Mouse (Mus musculus) adrenal gland, adult 2 months (tissue): ENCODE measurements around the gene Pdxp. TPM values are rescaled to one million over a fixed set of nuclear protein-coding genes. Genes with fewer than 3 reads are reported as not detected.
"Not testable (repeated sequence)": the region's sequence is repeated elsewhere in the genome, so short reads cannot be mapped to it uniquely, and the experiment has no call there.

Experiments used
- DNase-seq: peaks from one replicate; pipeline ENCODE4 v3.0.0; 2021
- long read RNA-seq: library from polyadenylated mRNA; stranded (forward); transcript quantifications from one replicate; pipeline ENCODE4 v2.0.0, GENCODE M21; 2021
- polyA plus RNA-seq: library from polyadenylated mRNA; depleted of rRNA; stranded (reverse); fragments of >200 nt; gene quantifications from 2 replicates; pipeline ENCODE4 v1.2.3, GENCODE M21; 2012; rRNA removed
- total RNA-seq, 2 experiments: library from RNA; stranded (reverse); gene quantifications; 2 replicates each; pipeline ENCODE4 v1.2.3; 2021

The Pdxp gene
- total RNA-seq (1 to 10 TPM; 2.4 to 5.7 TPM), polyA plus RNA-seq (18.8 and 30.1 TPM in 2 replicates)
- long read RNA-seq, transcript Pdxp-201 (2 exons, 2,001 nt), result major isoform, 7 of 7 reads
- long read RNA-seq, partial matches to known transcripts, result 0 of 7 reads
- long read RNA-seq, other reads (novel, unspliced or antisense), result 0 of 7 reads

GRCm38 (mm10) chr15:78913632-78914090 is at the start of gene Pdxp:
Gene Pdxp, plus strand, starts transcription at chr15:78913919.
- peak; percentile 96 for DNase-seq

DNA sequence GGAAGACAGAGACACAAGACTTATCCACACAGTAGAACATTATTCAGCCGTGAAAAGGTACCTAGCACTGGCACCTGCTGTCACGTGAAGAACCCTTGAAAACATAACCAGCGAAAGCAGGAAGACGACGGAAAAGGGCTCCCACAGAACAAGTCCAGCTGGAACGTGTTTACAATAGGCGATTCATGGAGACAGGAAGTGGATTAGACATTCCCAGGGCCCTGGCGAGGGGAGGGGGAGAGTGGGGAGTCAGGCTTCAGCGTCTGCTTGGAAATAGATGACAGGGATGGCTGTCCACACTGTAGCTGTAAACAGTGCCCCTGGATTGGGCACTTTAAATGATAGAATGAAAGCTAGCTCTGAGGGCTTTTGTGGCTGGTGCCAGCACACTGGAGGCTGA is 45.3 kb upstream of the Pdxp start:
- DNase-seq, result no peak

DNA sequence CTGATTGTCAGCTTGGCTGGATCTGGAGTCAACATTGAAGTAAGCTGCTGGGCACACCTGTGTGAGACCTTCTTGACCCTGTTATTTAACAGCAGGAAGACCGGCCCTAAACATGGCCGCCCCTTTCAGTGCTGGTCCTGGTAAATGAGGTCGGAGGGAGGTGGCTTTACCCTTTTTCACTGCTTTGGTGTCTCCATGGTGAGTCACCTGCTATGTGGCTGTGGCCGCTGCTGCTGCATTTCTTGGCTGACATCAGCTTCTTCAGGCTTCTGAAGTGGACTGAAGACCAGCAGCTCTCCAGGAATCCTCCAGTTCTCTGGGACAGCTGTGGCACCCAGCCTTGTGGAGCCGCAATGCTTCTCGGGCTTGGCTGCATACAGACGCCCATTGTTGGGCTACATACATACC is 44.9 kb upstream of the Pdxp start:
- DNase-seq, result no peak

- DNase-seq, result no peak
These were observed 43.9 kb upstream of the Pdxp start for GRCm38 (mm10) chr15:78869775-78870174.

- no peak for DNase-seq
These were observed 41.6 kb upstream of the Pdxp start for GRCm38 (mm10) chr15:78872021-78872608.

GRCm38 (mm10) chr15:78873803-78874435 is 39.8 kb upstream of the Pdxp start:
- no peak for DNase-seq

DNA sequence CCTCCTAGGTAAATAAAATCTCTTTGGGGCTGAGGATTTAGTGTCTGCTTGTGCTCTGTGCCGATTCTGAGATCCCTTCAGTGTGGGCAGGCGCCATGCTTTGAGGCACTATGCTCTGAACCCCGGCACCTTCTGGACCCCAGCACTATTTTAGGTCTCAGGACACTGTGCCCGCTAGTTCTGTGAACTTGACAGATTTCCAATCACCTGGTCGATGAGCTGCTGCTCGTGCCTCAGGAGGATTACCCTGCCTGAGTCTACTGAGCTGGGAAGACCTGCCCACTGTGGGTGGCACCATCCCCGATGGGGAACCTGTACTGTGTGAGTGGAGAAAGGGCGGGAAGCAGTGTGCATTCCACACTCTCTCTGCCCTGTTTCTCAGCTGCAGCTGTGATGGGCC is 38.7 kb upstream of the Pdxp start:
- DNase-seq, result no peak

- DNase-seq, result no peak
These were observed 38.2 kb upstream of the Pdxp start for GRCm38 (mm10) chr15:78875537-78875936.

DNA sequence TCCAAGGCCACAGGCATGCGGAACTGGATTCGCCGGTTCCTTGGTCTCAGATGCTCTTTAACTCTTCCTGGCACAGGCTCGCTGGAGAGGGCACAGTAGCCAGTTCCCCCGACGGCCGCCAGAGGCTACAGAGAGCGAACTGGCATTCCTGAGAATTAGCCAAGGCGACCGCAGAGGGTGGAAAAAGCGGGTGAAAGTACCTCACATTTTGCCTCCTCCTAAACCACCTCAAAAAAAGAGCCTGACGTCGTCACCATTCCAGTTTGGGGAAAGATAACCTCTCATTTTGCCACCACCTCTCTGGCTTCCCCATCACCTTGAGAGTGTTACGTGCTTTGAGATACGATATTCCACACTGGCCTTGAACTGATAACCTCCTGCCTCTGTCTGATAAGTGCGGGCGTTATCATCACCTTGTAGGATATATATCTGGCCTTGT is 37.4 kb upstream of the Pdxp start:
- peak; percentile 86 for DNase-seq

DNA sequence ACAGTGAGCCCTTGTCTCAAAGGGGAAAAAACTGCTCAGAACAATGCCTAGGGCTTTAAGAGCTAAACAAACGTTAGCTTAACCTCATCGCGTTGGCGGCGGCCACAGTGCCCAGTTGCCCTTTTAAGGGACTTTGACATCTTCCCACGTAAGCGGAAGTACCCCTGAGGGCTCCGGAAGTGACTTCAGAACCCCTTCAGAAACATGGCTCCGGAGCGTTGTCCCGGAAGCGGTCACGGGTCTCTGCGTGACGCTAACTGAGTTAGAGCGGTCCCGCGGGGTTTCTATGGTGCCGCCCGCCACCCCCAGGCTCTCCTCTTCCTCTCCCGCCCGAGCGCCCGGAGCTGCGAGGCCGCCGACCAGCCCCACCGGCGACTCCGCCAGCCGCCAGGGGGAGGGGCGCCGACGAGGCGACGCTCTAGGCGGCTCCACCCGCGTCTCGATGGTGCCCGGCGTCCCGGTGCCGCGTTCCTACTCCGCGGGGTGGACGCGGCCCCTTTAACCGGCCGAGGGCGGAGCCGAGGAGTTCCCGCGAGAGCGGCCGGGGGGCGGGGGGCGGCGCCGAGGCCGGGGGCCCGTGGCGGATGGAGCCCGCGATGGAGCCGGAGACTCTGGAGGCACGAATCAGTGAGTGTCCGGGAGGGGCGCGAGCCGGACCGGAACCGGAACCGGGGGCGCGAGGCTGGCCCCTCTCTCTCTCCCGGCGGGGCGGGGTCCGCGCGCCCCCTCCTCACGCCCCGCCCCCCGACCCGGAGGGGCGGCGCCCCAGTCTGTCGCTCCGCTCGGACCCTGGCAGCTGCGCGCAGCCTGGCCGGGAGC is 36.5 kb upstream of the Pdxp start, which contains the start of gene Gga1:
Gene Gga1, plus strand, starts transcription at position 200 of the 819 bp plus-strand sequence.
- DNase-seq, result peak; percentile 95

GRCm38 (mm10) chr15:78877810-78878390 is 35.8 kb upstream of the Pdxp start:
- peak; percentile 43 for DNase-seq

GRCm38 (mm10) chr15:78878792-78879516 is 34.8 kb upstream of the Pdxp start:
- not testable (repeated sequence) for DNase-seq

DNA sequence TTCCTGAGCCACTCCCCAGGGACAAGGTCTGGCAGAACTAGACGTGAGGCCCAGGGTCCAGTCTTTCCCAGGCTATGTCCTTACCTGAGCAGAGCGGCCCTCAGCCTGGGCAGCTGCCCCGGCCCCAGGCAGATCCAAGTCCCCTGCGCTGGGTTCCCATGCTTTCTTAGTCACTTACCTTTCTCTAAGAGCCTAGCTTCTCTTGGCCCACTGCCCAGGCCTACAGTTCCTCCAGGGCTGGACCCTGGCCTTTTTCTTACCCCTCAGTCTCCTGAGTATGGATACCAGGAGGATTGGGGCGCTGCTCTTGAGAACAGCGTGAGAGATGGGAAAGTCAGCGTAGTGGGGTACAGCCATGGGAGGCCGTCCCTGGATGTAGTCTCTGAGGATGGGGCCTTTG is 33.3 kb upstream of the Pdxp start:
- no peak for DNase-seq

DNA sequence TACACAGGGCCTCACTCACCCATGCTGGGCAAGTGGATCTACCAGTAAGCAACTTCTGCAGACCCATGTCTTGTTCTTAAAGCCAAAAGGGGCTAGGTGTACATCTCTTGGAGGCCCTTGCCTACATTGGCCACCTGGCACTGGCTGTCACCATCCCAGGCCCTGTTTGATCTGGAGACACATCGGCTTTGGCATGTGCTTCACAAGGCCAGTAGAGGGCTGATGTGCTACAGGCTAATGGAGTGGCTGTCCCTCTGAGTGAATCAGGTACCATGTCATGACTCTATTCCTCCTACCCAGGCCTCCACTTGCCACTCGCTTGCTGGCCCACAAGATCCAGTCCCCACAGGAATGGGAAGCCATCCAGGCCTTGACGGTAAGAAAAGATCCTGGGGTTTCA is 31.9 kb upstream of the Pdxp start:
- DNase-seq, result no peak

DNA sequence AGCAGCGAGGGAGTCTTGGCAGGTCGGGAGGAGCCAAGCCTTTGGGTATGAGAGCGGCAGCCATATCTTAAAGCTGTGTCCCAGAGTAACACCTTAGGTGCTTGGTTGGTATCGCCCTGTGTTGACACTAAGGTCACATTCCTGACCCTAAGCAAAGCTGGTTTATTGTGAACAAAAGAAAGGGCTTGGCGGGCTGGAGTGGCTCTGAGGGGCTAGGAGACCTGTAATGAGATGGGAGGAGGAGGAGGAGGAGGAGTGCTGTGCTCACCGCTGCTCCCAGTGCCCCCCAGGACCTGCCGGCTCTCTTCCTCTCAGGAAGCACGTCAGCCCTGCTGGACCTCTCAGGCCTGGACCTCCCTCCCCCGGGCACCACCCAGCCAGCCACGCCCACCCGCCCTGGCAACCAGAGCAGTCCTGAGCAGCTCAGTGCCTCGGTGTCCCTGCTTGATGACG is 24.3 kb upstream of the Pdxp start:
- DNase-seq, result no peak

GRCm38 (mm10) chr15:78892440-78892839 is 21.3 kb upstream of the Pdxp start:
- DNase-seq, result no peak

- DNase-seq, result no peak
These were observed 19.0 kb upstream of the Pdxp start for GRCm38 (mm10) chr15:78894726-78895125.

- no peak for DNase-seq
These were observed 18.0 kb upstream of the Pdxp start for GRCm38 (mm10) chr15:78895741-78896140.

DNA sequence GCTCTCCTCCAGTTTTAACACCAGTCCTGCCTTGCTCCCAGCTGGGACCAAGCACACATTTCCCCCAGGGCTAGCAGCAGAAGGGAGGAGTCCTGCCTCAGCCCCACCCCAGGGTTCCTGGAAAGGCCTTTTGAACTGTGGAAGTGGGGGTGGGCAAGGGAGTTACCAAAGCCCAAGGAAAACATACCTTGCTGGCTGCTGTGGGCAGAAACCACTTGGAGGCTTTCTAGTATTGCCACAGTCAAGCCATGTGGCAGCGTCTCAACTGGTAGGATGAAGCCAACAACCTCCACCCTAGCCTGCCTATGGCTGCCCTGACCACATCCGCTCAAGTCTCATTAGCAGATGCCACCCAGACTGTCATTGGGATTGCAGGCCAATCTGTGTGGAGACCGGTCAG is 17.6 kb upstream of the Pdxp start:
- DNase-seq, result no peak

DNA sequence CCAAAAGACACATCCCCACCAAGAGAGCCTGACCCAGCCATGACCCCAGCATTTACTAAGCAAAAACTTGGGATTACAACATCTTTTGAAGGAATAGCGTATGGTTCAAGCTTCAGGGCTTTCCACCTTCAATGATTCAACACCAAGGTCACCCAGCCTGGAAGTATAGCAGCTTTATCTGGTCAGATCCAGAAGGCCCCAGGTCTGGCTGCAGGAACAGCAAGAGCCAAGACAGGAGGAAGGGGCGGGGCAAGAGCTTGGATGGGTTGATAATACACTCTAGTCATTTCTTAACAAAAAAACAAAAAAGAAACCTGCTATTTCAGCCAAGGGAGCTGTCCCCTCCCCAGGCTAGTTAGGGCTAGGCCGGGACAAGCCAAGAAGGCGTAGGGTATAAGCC is 16.2 kb upstream of the Pdxp start:
- DNase-seq, result no peak

- DNase-seq, result no peak
These were observed 15.2 kb upstream of the Pdxp start for GRCm38 (mm10) chr15:78898507-78899001.
